Mouse (Mus musculus) hindbrain, embryonic 15.5 days (tissue): ENCODE data around the gene Bri3bp. TPM values are rescaled to one million over a fixed set of nuclear protein-coding genes. Genes with fewer than 3 reads are reported as not detected.
"Not testable (repeated sequence)": the region's sequence is repeated elsewhere in the genome, so short reads cannot be mapped to it uniquely, and the experiment has no call there.

Experiments used
- ATAC-seq: fragments of 200-750 bp; cut with Nextera tagmentation; 2 replicates; pipeline ENCODE4 v1.8.0; 2017; ENCODE audit warnings: low read depth, moderate number of reproducible peaks, moderate TSS enrichment; ENCODE audit not compliant: low FRiP score
- H3K27ac ChIP-seq: fragments of 300-500 bp; sonication (generic); replicated peaks from 2 replicates; pipeline ENCODE4 v1.5.1; 2015; ENCODE audit warnings: mild to moderate bottlenecking, inconsistent platforms
- H3K27me3 ChIP-seq: fragments of 300-500 bp; sonication (generic); 2 replicates; pipeline ENCODE4 v1.6.1; 2015; ENCODE audit warnings: control low read depth, inconsistent platforms
- H3K36me3 ChIP-seq: fragments of 300-500 bp; sonication (generic); 2 replicates; pipeline ENCODE4 v1.6.1; 2015; ENCODE audit warnings: control low read depth, inconsistent platforms
- H3K4me1 ChIP-seq: fragments of 300-500 bp; sonication (generic); replicated peaks from 2 replicates; pipeline ENCODE4 v1.6.1; 2015; ENCODE audit warnings: control low read depth, inconsistent platforms
- H3K4me2 ChIP-seq: fragments of 300-500 bp; sonication (generic); 2 replicates; pipeline ENCODE4 v1.6.1; 2015; ENCODE audit warnings: moderate library complexity, mild to moderate bottlenecking, inconsistent platforms
- H3K4me3 ChIP-seq: fragments of 300-500 bp; sonication (generic); 2 replicates; pipeline ENCODE4 v1.5.1; 2015; ENCODE audit warnings: mild to moderate bottlenecking, inconsistent platforms
- H3K9ac ChIP-seq: fragments of 300-500 bp; sonication (generic); 2 replicates; pipeline ENCODE4 v1.6.1; 2015; ENCODE audit warnings: inconsistent platforms
- H3K9me3 ChIP-seq: fragments of 300-500 bp; sonication (generic); 2 replicates; pipeline ENCODE4 v1.6.1; 2016; ENCODE audit warnings: control low read depth, inconsistent platforms
- WGBS: fragments of 180-500 bp; shearing (Covaris S2); methylation state at CpG from one replicate; pipeline ENCODE4 v1.1.7; 2015; 5-methylcytosine and 5-hydroxymethylcytosine counted together
- polyA plus RNA-seq: library from polyadenylated mRNA; unstranded; fragments of >200 nt; fragmentation: Nextera tagmentation; extraction: Ambion mirVana; gene quantifications from 2 replicates; pipeline ENCODE4 v1.2.1, GENCODE M21; 2015

Gene Bri3bp
- polyA plus RNA-seq, 1 experiment from 2014 or later = 42.8 TPM

GRCm38 (mm10) chr5:125411972-125412530, 29.3 kb upstream of the Bri3bp start:
- Histone ChIP-seq H3K9me3 (no peaks in the 10 kb centered on the region), H3K4me2 (no peak overlapping the region), H3K27ac (no peak overlapping the region), H3K27me3 (no peaks in the 10 kb centered on the region), H3K4me3 (no peak overlapping the region), H3K9ac (no peak overlapping the region), H3K36me3 (peaks cover 36% of the 10 kb centered on the region), H3K4me1 (peaks cover 11% of the 10 kb centered on the region)
- no peak for ATAC-seq
- 59% methylated on average over 5 of the region's 5 CpGs for WGBS

- not testable (repeated sequence) for H3K4me1 ChIP-seq, H3K9ac ChIP-seq, H3K4me3 ChIP-seq, H3K9me3 ChIP-seq, ATAC-seq, H3K27ac ChIP-seq, H3K4me2 ChIP-seq, H3K27me3 ChIP-seq
- H3K36me3 ChIP-seq = peaks cover 41% of the 10 kb centered on the region
- WGBS = 92% methylated on average over 8 of the region's 8 CpGs
These were observed 28.8 kb upstream of the Bri3bp start for GRCm38 (mm10) chr5:125412536-125412935.

- Histone ChIP-seq H3K9ac (no peak overlapping the region), H3K9me3 (no peaks in the 10 kb centered on the region), H3K36me3 (peaks cover 53% of the 10 kb centered on the region), H3K4me1 (0 out of 2 replicates have a peak, but pooled peaks cover 5% of the 10 kb centered on the region), H3K4me3 (no peak overlapping the region), H3K27me3 (no peaks in the 10 kb centered on the region), H3K27ac (no peak overlapping the region), H3K4me2 (no peak overlapping the region)
- 70% methylated on average over 4 of the region's 4 CpGs for WGBS
- ATAC-seq = no peak
These were observed 27.6 kb upstream of the Bri3bp start for GRCm38 (mm10) chr5:125413763-125414162.

- Histone ChIP-seq H3K27me3 (no peaks in the 10 kb centered on the region), H3K36me3 (peaks cover 76% of the 10 kb centered on the region), H3K9ac (no peak overlapping the region), H3K27ac (no peak overlapping the region), H3K9me3 (no peaks in the 10 kb centered on the region), H3K4me1 (no peaks in the 10 kb centered on the region), H3K4me3 (no peak overlapping the region), H3K4me2 (no peak overlapping the region)
- ATAC-seq = no peak
- 96% methylated on average over 8 of the region's 8 CpGs for WGBS
These were observed 25.2 kb upstream of the Bri3bp start for GRCm38 (mm10) chr5:125416183-125416582.

DNA sequence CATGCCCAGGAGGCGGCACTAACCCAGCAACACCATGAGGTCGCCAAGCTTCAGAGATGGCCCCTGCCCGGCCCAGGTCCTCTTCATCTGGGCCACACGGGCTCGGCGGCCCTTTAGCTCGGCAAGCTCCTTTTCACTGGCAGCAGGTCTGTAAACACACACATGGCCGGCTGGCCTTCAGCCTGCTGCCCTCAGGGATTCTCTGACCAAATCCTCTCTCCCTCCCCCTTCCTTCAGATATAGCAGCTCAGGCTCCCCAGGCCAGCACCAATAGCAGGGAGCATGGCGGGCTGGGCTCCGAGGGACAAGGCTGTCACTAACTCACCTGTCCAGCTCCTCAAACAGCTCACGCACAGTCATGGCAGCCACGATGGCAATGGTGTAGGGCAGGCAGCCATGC, 22.7 kb upstream of the Bri3bp start:
- no peaks in the 10 kb centered on the region for H3K27me3 ChIP-seq
- WGBS = 93% methylated on average over 12 of the region's 12 CpGs
- no peak for ATAC-seq

DNA sequence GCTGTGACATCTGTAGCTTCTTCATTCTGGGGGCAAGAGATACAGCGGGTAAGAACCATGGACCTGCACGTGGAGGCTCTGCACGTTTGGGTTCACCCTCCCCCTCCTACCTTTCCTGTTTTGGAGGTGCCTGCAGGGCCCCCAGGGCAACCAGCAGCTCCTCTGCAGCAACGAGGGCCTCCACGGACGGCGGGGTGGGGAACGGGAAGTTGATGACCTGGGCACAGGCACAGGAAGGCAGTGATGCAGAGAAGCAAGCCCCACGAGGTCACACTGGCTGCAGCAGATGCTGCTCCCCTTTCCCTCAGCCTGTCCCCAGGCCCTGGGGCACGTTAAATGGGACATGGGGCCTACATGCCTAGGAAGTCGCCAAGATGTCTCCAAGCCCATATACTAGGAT, 22.2 kb upstream of the Bri3bp start:
- 82% methylated on average over 11 of the region's 11 CpGs for WGBS
- no peaks in the 10 kb centered on the region for H3K9me3 ChIP-seq
- no peak overlapping the region for H3K4me2 ChIP-seq
- no peak overlapping the region for H3K27ac ChIP-seq
- no peak overlapping the region for H3K9ac ChIP-seq
- no peak for ATAC-seq
- H3K36me3 ChIP-seq = peaks cover 92% of the 10 kb centered on the region
- H3K4me1 ChIP-seq = no peaks in the 10 kb centered on the region
- no peaks in the 10 kb centered on the region for H3K27me3 ChIP-seq
- no peak overlapping the region for H3K4me3 ChIP-seq

More for the DNA sequence above, 22.7 kb upstream of the Bri3bp start:
- Histone ChIP-seq H3K9ac (no peak overlapping the region), H3K9me3 (no peaks in the 10 kb centered on the region), H3K4me1 (no peaks in the 10 kb centered on the region), H3K27ac (no peak overlapping the region), H3K36me3 (peaks cover 92% of the 10 kb centered on the region), H3K4me3 (no peak overlapping the region), H3K4me2 (no peak overlapping the region)

- H3K4me2 ChIP-seq = no peak overlapping the region
- H3K4me1 ChIP-seq = no peaks in the 10 kb centered on the region
- H3K27ac ChIP-seq = no peak overlapping the region
- no peak overlapping the region for H3K4me3 ChIP-seq
- no peaks in the 10 kb centered on the region for H3K27me3 ChIP-seq
- no peak overlapping the region for H3K9ac ChIP-seq
- ATAC-seq = no peak
- peaks cover 96% of the 10 kb centered on the region for H3K36me3 ChIP-seq
- WGBS = 96% methylated on average over 10 of the region's 10 CpGs
- no peaks in the 10 kb centered on the region for H3K9me3 ChIP-seq
These were observed 15.6 kb upstream of the Bri3bp start for GRCm38 (mm10) chr5:125425698-125426276.

DNA sequence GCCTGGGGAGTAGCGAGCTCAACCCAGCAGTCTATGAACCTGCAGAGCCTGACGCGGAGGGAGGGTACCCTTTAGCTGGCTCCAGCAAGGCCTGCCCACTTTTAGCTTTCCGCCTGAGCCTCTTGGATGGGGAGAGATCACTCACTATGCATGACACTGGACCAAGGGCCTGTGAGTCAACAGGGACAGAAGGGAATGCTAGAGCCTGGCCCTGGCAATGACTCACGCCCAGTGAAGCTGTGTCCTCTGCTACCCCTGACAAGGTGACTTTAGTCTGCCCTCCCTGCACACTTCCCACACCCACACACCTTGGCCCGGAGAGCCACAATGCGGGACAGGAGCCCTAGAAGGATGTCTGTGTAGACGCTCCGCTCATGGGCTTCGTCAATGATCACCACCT, 15.0 kb upstream of the Bri3bp start:
- no peak for ATAC-seq
- H3K9me3 ChIP-seq = no peaks in the 10 kb centered on the region
- no peaks in the 10 kb centered on the region for H3K27me3 ChIP-seq
- H3K4me2 ChIP-seq = no peak overlapping the region
- H3K4me1 ChIP-seq = no peaks in the 10 kb centered on the region
- no peak overlapping the region for H3K4me3 ChIP-seq
- H3K27ac ChIP-seq = no peak overlapping the region
- H3K9ac ChIP-seq = no peak overlapping the region
- H3K36me3 ChIP-seq = peaks cover 96% of the 10 kb centered on the region
- 97% methylated on average over 10 of the region's 10 CpGs for WGBS

DNA sequence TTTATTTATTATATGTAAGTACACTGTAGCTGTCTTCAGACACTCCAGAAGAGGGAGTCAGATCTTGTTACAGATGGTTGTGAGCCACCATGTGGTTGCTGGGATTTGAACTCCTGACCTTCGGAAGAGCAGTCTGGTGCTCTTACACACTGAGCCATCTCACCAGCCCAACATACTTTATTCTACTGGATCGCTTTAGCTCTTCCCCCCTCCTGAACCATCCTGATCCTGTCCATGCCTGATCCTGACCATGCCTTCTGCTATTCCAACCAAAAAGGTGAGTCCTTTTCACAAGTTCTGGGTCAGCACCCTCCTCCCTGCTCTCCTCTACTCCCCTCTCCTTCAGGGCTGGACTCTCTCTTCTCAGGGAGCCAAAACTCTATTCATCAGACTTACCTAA, 9.0 kb upstream of the Bri3bp start:
- H3K9me3 ChIP-seq, H3K27me3 ChIP-seq, H3K4me3 ChIP-seq, H3K27ac ChIP-seq, ATAC-seq, H3K9ac ChIP-seq: not testable (repeated sequence)
- peak overlapping the region; percentile 81 for H3K4me2 ChIP-seq
- WGBS = 93% methylated on average over 2 of the region's 2 CpGs
- peaks cover 13% of the 10 kb centered on the region for H3K4me1 ChIP-seq
- H3K36me3 ChIP-seq = peaks cover 40% of the 10 kb centered on the region

DNA sequence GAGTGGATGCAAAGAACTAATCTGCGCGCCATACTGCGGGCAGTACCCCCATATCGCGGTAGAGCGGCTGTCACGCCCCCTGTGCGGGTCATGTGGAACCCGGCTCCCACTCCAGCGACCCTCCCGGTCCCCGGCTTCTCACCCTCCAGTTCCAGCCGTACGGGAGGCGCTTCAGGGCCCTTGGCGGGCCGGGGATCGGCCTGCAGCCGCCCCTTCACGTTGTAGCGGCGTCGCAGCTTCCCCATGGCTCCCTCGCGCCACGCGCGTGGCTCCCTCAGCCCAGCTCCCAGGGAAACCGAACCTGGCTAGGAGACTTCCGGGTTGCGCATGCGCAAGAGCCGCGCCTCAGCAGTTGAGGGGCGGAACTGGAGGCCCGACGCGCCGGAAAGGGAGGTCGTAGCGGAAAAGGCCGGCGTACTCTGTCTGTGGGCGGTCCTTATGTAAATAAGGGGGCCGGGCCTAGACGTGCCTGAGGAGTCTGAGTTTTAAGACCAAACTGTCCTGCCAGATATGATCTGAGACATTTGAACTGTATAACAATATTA, 7.5 kb upstream of the Bri3bp start, which contains the start of gene Dhx37:
Gene Dhx37, minus strand, starts transcription at position 329 of the 545 bp plus-strand sequence.
- peak within 1 kb of the TSS; percentile 83 for H3K9ac ChIP-seq
- under 1% methylated on average over 46 of the region's 46 CpGs for WGBS

GRCm38 (mm10) chr5:125434347-125434746, 7.0 kb upstream of the Bri3bp start:
- H3K4me3 ChIP-seq = peak overlapping the region; percentile 84
- ATAC-seq, H3K9me3 ChIP-seq, H3K9ac ChIP-seq, H3K27ac ChIP-seq, H3K27me3 ChIP-seq: not testable (repeated sequence)
- H3K36me3 ChIP-seq = peaks cover 20% of the 10 kb centered on the region
- H3K4me2 ChIP-seq = peak overlapping the region; percentile 81
- H3K4me1 ChIP-seq = peaks cover 13% of the 10 kb centered on the region
- WGBS = 55% methylated on average over 15 of the region's 15 CpGs

More for the DNA sequence above, 7.5 kb upstream of the Bri3bp start, which contains the start of gene Dhx37:
- peak within 1 kb of the TSS; percentile 78 for H3K27ac ChIP-seq
- peaks cover 25% of the 10 kb centered on the region for H3K36me3 ChIP-seq
- peaks cover 13% of the 10 kb centered on the region for H3K4me1 ChIP-seq
- H3K9me3 ChIP-seq = no peaks in the 10 kb centered on the region
- no peaks in the 10 kb centered on the region for H3K27me3 ChIP-seq
- ATAC-seq = peak; percentile 96
- peak within 1 kb of the TSS; percentile 84 for H3K4me3 ChIP-seq
- H3K4me2 ChIP-seq = peak within 1 kb of the TSS; percentile 81

DNA sequence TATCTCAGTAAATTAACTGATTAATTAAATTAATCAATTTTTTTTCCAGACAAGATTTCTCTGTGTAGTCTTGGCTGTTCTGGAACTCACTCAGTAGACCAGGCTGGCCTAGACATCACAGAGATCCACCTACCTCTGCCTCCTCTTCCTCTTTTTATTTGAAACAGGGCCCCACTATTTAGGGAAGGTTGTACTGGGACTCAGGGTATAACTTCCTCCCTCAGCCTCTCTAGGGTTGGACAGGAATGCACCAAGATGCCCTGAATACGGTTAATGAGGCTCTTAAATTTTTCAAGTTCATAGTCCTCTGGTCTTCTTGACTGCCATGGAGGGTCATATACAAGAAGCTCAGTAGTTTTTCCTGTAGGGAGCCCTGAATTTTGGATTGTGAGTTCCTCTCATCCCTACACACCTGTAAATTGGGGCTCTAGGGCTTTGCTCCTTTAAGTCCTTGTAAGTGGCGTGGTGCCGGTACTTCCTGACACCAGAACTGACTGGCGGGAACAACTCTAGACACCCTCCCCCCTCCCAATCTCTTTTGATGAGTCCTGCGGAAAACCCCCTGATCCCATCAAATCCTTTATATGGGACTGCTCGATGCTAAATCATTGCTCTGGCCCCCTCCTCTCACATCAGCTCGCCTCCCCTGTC, 660 bp upstream of the Bri3bp start:
- H3K36me3 ChIP-seq = no peaks in the 10 kb centered on the region
- H3K27ac ChIP-seq = peak overlapping the region; percentile 82
- H3K4me2 ChIP-seq = peak overlapping the region; percentile 73
- H3K9ac ChIP-seq = peak overlapping the region; percentile 90
- no peak for ATAC-seq
- H3K9me3 ChIP-seq = no peaks in the 10 kb centered on the region
- no peaks in the 10 kb centered on the region for H3K27me3 ChIP-seq
- H3K4me1 ChIP-seq = peaks cover 23% of the 10 kb centered on the region
- peak overlapping the region; percentile 94 for H3K4me3 ChIP-seq
- 6% methylated on average over 7 of the region's 7 CpGs for WGBS
